Mouse (Mus musculus) kidney, postnatal 0 days (tissue): ENCODE measurements at regions not wholly inside any gene's neighbourhood (a gene's known extent, or its start where the extent isn't known, plus 50 kb on each side); places are given as distances from the start of the nearest gene placed in this dataset.

Experiments
- ATAC-seq: fragments of 200-750 bp; cut with Nextera tagmentation; replicated peaks from 2 replicates; pipeline ENCODE4 v1.8.0; 2017; ENCODE audit warnings: low read depth, moderate number of reproducible peaks, moderate TSS enrichment, moderate library complexity; ENCODE audit not compliant: low FRiP score
- DNase-seq: peaks from one replicate; pipeline ENCODE4 v3.0.0-alpha.2; 2016; ENCODE audit warnings: low spot score
- H3K27ac ChIP-seq: fragments of 300-500 bp; sonication (generic); 2 replicates; pipeline ENCODE4 v1.5.1; 2014; ENCODE audit warnings: mild to moderate bottlenecking
- H3K27me3 ChIP-seq: fragments of 300-500 bp; sonication (generic); 2 replicates; pipeline ENCODE4 v1.6.1; 2014; ENCODE audit warnings: low read length, mixed read lengths; ENCODE audit not compliant: insufficient read depth
- H3K36me3 ChIP-seq: fragments of 300-500 bp; sonication (generic); 2 replicates; pipeline ENCODE4 v1.6.1; 2014; ENCODE audit warnings: low read length, mixed read lengths; ENCODE audit not compliant: insufficient read depth
- H3K4me1 ChIP-seq: fragments of 300-500 bp; sonication (generic); replicated peaks from 2 replicates; pipeline ENCODE4 v1.6.1; 2014; ENCODE audit warnings: antibody characterized with exemption, low read length, mixed read lengths; ENCODE audit not compliant: insufficient read depth
- H3K4me2 ChIP-seq: fragments of 300-500 bp; sonication (generic); 2 replicates; pipeline ENCODE4 v1.6.1; 2014; ENCODE audit warnings: mild to moderate bottlenecking, low read length, moderate library complexity, mixed read lengths
- H3K4me3 ChIP-seq: fragments of 300-500 bp; sonication (generic); replicated peaks from 2 replicates; pipeline ENCODE4 v1.5.1; 2014; ENCODE audit warnings: low read depth, low read length
- H3K9ac ChIP-seq: fragments of 300-500 bp; sonication (generic); 2 replicates; pipeline ENCODE4 v1.6.1; 2014; ENCODE audit warnings: low read depth, low read length
- H3K9me3 ChIP-seq: fragments of 300-500 bp; sonication (generic); replicated peaks from 2 replicates; pipeline ENCODE4 v1.6.1; 2016; ENCODE audit warnings: low read length, inconsistent platforms, mixed read lengths
- CTCF ChIP-seq: IDR thresholded peaks from 2 replicates; pipeline ENCODE4 v1.5.1; 2016; ENCODE audit warnings: antibody characterized with exemption, low read depth, mild to moderate bottlenecking, moderate library complexity
- WGBS: fragments of 180-500 bp; shearing (Covaris S2); extraction: QIAGEN DNeasy Blood & Tissue Kit; methylation state at CpG from one replicate; pipeline ENCODE4 v1.1.7; 2014; 5-methylcytosine and 5-hydroxymethylcytosine counted together

GRCm38 (mm10) chr2:178840975-178841374, 410.6 kb downstream of the Cdh26 start:
- Histone ChIP-seq H3K27me3 (no peaks in the 10 kb centered on the region), H3K9me3 (no peaks in the 10 kb centered on the region), H3K4me3 (no peak overlapping the region), H3K36me3 (no peaks in the 10 kb centered on the region), H3K4me2 (no peak overlapping the region), H3K4me1 (no peaks in the 10 kb centered on the region), H3K9ac (no peak overlapping the region), H3K27ac (no peak overlapping the region)
- no peak for DNase-seq
- WGBS: 38% methylated on average over 2 of the region's 2 CpGs
- TF ChIP-seq CTCF: no peak
- ATAC-seq: no peak

GRCm38 (mm10) chr2:178842595-178842994, 412.3 kb downstream of the Cdh26 start:
- Histone ChIP-seq H3K36me3 (no peaks in the 10 kb centered on the region), H3K4me2 (no peak overlapping the region), H3K9ac (no peak overlapping the region), H3K27ac (no peak overlapping the region), H3K4me3 (no peak overlapping the region), H3K4me1 (no peaks in the 10 kb centered on the region), H3K9me3 (no peaks in the 10 kb centered on the region), H3K27me3 (no peaks in the 10 kb centered on the region)
- TF ChIP-seq CTCF: no peak
- DNase-seq (no peak), ATAC-seq (no peak)
- 62% methylated on average over 12 of the region's 12 CpGs for WGBS

GRCm38 (mm10) chr2:178843458-178843857, 413.1 kb downstream of the Cdh26 start:
- Histone ChIP-seq H3K36me3 (no peaks in the 10 kb centered on the region), H3K9me3 (no peaks in the 10 kb centered on the region), H3K4me3 (no peak overlapping the region), H3K27me3 (no peaks in the 10 kb centered on the region), H3K4me2 (no peak overlapping the region), H3K4me1 (no peaks in the 10 kb centered on the region), H3K9ac (no peak overlapping the region), H3K27ac (no peak overlapping the region)
- no peak for ATAC-seq
- WGBS: 84% methylated on average over 3 of the region's 3 CpGs
- no peak for TF ChIP-seq CTCF
- DNase-seq: no peak

GRCm38 (mm10) chr2:178844561-178844960, 414.2 kb downstream of the Cdh26 start:
- Histone ChIP-seq H3K36me3 (no peaks in the 10 kb centered on the region), H3K4me1 (no peaks in the 10 kb centered on the region), H3K4me3 (no peak overlapping the region), H3K27ac (no peak overlapping the region), H3K9ac (no peak overlapping the region), H3K27me3 (no peaks in the 10 kb centered on the region), H3K4me2 (no peak overlapping the region), H3K9me3 (no peaks in the 10 kb centered on the region)
- WGBS: 84% methylated on average over 4 of the region's 4 CpGs
- no peak for DNase-seq
- no peak for ATAC-seq
- TF ChIP-seq CTCF: no peak

- no peak overlapping the region for H3K4me2 ChIP-seq
- H3K27me3 ChIP-seq: no peaks in the 10 kb centered on the region
- no peak for TF ChIP-seq CTCF
- no peaks in the 10 kb centered on the region for H3K36me3 ChIP-seq
- no peak for DNase-seq
- H3K9ac ChIP-seq: no peak overlapping the region
- no peak for ATAC-seq
- H3K4me1 ChIP-seq: no peaks in the 10 kb centered on the region
- 85% methylated on average over 10 of the region's 10 CpGs for WGBS
- H3K4me3 ChIP-seq: no peak overlapping the region
- H3K27ac ChIP-seq: no peak overlapping the region
- no peaks in the 10 kb centered on the region for H3K9me3 ChIP-seq
Measured at GRCm38 (mm10) chr2:178850320-178850719, 420.0 kb downstream of the Cdh26 start.

- no peak overlapping the region for H3K27ac ChIP-seq
- H3K4me3 ChIP-seq: no peak overlapping the region
- H3K36me3 ChIP-seq: no peaks in the 10 kb centered on the region
- DNase-seq: no peak
- ATAC-seq: no peak
- no peaks in the 10 kb centered on the region for H3K9me3 ChIP-seq
- H3K4me1 ChIP-seq: no peaks in the 10 kb centered on the region
- no peak for TF ChIP-seq CTCF
- H3K4me2 ChIP-seq: no peak overlapping the region
- H3K9ac ChIP-seq: no peak overlapping the region
- H3K27me3 ChIP-seq: no peaks in the 10 kb centered on the region
- 85% methylated on average over 11 of the region's 11 CpGs for WGBS
Measured at GRCm38 (mm10) chr2:178850769-178851168, 420.4 kb downstream of the Cdh26 start.

GRCm38 (mm10) chr2:178854012-178854411, 423.7 kb downstream of the Cdh26 start:
- no peak overlapping the region for H3K27ac ChIP-seq
- 79% methylated on average over 1 of the region's 1 CpGs for WGBS
- DNase-seq (no peak), ATAC-seq (no peak)
- no peak overlapping the region for H3K4me2 ChIP-seq
- no peaks in the 10 kb centered on the region for H3K36me3 ChIP-seq
- no peaks in the 10 kb centered on the region for H3K4me1 ChIP-seq
- no peaks in the 10 kb centered on the region for H3K9me3 ChIP-seq
- no peaks in the 10 kb centered on the region for H3K27me3 ChIP-seq
- TF ChIP-seq CTCF: no peak
- H3K4me3 ChIP-seq: no peak overlapping the region
- H3K9ac ChIP-seq: no peak overlapping the region
